Mouse (Mus musculus) liver, adult (tissue): Measurements from ENCODE around the gene Stk39.

Experiments used
- GATA4 ChIP-seq: IDR thresholded peaks from 2 replicates; pipeline ENCODE4 v1.6.1; 2014; ENCODE audit warnings: mild to moderate bottlenecking, low read length; ENCODE audit not compliant: insufficient replicate concordance

Gene Stk39

DNA sequence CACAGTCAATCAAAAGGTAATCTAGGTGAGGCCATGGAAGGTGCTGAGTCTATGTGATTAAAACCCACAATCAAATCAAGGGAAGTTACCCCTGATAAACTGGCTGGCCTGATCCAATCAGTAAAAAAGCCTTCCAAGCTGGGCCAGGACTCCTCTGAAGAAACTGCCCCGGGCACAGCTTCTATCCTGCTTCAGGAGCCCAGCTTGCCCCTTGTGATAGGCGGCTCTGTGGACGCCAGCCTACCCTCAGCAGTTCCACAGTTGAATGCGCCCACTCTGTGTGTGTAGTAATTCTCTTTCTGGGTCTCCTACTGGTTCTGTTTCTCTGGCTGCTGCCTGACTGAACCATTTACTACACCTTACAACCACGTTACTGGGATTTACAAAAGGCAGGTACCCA is 150.8 kb downstream of the Stk39 start:
- no peak for TF ChIP-seq GATA4

DNA sequence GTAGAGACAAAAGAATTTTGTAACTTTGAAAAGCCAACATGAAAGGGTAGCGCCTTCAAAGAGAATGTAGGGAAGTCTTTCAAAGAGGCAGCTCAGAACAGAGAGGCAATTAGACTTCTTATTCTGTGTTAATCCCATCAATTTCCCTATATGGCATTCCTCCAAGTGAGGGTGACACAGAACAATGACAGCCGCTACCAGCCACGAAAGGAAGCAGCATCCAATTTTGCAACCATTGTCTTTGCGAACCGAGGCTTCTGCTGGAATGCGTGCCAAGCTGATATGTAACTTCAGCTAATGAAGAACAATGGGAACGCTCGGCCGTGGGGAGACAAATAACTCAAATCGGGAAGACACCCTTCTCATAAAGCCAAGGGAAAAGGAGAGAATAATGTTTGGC is 151.4 kb downstream of the Stk39 start:
- TF ChIP-seq GATA4: no peak

DNA sequence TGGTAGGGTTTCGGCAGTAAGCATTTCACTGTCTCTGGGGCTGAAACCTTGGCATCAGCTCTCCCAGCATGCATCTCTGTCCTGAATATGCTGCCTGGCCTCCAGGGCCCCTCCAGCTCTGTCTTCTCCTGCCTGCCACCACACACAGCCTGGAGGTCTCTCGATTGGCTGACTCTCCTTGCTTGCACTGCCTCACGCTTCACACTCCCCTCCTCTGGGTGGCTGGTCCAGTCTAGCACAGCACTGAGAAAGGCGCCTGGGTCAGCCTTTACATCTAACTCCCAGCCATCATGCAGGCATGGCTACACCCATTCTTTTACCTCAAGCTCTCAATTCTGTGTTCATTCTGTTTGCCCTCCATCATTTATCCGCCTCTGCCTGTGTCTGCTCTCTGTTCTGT is 153.6 kb downstream of the Stk39 start:
- no peak for TF ChIP-seq GATA4

DNA sequence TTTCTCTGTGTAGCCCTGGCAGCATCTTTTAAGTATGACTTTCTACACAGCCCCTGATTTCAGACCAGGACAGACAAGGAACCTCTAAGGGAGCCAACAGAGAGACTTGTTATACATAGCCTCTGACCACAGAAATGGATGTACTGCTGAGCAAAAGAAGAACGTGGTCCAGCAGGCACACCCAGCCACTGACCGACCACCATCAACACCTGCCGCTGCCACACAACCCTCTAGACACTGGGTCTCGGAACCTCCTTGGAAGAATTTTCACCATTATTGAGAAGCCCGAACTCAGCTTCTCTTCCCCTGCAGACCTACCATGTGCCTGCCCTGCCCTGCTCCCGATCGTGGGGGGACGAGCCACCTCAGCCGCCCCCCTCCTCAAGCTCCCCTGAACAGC is 154.2 kb downstream of the Stk39 start:
- TF ChIP-seq GATA4: no peak

DNA sequence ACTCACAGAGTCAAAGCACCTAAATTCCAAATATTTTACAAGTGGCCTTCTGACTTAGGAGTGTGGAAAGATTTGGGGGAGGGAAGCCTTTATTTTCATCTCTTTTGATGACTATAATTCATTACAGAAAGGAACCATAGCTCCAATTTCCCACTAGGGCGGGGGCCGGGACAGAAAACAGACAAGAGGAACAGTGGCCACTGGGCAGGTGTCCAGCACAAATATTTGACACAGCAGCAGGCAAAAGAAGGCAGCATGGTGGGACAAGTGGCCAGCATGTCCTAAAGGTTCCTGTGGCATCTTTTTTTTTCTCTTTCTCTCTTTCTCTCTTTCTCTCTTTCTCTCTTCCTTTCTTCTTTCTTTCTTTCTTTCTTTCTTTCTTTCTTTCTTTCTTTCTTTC is 154.6 kb downstream of the Stk39 start:
- TF ChIP-seq GATA4: no peak

DNA sequence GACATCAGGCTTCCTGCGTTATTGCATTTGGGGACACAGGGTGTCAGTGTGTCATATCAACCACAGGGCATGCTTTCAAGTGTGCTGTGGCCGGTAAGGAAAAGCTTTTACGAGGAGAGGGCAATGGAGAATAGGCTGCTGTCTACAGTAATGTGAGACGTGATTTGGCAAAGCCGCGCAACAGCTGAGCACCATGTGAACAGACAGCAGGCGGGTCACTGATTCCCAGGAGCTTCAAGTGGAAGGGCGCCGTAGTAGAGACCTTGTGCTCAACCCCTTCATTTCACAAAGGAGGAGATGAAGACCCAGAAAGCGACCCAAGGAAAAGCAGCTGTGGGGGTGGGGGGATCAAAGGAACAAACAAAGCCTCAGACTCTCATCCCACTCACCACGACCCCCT is 156.8 kb downstream of the Stk39 start:
- no peak for TF ChIP-seq GATA4

DNA sequence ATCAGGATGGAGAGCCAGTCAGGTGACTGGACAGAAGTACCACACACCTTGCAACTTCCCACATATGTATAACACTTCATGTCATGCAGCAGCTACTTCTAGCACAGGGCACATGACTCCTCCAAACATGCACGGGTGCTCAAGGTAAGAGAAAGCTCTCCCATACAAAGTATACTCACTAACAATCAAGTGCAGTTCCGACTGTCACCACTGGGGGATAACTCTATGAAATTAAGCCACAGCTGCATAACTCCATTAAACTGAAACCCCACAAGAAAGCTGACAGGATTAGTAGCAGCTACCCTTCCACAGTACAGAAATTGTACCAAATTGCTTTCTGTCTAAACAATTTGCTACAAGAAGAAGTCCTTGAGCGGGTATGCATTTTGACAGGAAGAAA is 161.9 kb downstream of the Stk39 start:
- TF ChIP-seq GATA4: no peak

DNA sequence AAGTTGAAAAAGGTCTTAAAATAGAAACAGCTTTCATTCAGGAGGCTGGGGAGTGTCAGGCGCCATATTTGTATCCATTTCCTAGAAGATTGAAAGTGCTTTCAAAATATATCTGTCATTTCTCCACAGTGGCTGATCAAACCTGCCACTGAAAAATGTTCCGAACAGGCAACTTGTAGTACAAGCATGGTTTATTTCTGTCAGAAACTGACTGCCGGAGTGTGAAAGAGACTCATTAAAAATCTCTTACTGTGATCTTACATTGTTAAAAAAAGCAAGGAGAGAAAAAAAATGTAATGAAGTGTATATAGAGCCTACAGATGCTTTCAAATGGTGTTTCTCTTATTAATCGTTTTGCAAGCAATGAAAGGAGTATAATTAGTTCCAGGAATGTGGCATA is 165.5 kb downstream of the Stk39 start:
- no peak for TF ChIP-seq GATA4

DNA sequence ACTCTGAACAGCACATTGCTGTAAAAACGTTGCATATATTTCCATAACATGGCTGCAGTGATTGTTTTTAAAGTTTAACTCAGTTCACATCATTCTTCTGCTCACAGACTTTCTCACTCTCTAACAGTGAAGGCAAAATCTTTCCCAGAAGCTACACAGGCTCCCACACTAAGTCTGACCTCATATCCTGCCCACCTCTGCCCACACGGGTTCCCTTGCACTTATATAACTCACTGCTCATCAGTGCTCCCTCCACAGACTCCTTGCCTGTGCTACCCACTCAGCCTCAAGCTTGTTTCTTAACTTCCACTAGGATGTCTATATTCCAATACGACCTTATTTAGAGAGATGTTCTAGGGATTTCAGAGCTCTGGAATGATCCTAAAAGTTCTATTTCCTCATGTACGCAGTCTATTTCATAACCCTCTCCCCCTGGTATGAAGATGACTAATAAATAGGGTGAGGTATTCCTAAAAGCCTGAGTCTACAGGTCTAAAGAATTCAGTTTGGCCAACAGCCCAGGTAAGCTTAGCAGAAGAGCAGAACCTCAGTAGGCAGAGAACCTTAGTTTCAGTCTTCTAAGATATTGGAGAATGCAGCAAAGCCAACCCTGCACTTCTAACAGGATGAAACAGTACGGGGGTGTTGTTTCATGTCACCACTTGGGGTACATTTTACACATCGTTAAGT is 167.2 kb downstream of the Stk39 start:
- no peak for TF ChIP-seq GATA4

DNA sequence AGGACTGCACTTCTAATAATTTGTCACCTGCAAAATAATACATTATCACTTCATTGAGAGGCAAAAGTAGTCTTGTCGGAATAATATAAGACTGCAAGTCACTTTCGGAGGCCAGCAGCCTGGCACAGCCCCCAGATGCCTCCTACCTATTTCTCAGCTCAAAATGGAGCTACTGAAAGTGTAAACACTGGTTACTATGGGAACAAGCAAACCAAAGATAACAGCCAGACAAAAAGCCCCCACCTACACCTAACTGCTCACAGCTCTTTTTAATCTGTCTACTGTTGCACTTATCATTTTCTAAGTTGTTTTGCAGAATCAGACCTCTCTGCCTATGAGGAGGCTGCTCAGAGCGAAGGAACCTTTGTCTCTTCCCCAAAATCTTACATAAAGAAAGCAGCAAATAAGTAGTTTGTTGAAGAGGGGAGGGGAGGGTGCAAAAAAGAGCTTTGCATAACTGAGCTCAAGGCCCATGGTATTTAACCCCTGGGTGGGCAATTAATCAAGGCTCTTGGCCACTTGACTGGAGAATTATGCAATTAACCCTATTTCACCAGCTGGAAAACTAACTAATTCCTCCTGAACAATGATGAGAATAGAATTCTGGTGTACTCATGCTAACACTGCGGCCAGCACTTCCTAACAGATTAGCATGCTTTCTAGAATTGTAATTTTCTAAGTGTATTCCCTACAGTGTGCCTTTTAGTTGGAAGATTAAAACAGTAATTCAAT is 170.1 kb downstream of the Stk39 start:
- TF ChIP-seq GATA4: no peak

DNA sequence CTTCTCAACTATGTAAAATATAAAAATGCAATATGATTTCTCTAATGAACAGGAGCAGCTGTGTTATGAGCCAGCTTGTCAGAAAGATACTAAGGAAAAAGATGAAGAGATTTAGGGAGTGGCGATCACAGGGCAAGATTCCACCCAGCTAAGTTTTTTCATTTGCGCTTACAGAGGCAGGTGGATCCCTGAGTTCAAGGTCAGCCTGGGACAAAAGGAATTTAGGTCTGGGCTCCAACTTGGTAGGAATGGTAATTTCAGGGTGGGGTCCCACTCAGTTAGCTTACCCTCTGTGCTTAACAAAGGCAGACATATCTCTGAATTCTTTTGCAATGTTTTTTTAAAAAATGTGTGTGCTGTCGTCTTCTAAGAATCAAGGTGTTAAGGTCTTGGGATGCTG is 173.7 kb downstream of the Stk39 start:
- TF ChIP-seq GATA4: no peak

DNA sequence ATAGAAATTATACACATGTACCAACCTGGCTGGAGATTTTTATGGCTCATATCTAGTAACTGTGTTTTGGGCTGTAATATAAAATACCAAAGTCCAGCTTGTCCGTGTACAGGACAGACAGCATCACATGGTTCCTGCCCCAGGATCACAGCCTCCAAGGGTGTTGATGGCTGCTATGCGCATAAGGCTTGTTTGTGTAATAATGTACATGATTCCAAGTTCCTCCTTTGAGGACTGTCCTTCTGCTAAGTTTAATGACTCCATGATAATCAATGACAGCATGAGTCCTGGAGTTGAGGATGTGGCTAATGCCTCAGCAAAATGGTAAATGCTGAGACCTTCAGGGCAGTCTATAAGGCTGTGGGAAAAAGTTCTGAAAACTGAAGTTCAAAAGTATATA is 174.1 kb downstream of the Stk39 start:
- TF ChIP-seq GATA4: no peak

DNA sequence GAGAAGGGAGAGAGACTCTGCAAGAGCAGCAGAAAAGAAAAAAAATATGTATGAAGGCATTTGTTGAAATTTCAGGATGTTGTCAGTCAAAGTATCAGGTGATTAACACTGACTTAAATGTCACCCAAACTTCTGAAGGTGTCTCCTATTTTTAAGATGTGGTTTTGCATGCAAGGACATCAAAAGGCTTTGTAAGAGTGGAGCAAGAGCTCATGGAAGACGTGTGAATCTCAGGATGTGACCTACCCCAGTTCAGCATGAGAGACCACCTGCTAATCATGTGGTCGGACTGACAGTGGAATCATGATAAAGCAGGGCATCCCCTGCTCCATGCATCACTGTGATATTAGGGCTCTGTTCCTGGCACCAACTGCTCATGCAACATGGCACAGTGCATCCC is 175.3 kb downstream of the Stk39 start:
- no peak for TF ChIP-seq GATA4

DNA sequence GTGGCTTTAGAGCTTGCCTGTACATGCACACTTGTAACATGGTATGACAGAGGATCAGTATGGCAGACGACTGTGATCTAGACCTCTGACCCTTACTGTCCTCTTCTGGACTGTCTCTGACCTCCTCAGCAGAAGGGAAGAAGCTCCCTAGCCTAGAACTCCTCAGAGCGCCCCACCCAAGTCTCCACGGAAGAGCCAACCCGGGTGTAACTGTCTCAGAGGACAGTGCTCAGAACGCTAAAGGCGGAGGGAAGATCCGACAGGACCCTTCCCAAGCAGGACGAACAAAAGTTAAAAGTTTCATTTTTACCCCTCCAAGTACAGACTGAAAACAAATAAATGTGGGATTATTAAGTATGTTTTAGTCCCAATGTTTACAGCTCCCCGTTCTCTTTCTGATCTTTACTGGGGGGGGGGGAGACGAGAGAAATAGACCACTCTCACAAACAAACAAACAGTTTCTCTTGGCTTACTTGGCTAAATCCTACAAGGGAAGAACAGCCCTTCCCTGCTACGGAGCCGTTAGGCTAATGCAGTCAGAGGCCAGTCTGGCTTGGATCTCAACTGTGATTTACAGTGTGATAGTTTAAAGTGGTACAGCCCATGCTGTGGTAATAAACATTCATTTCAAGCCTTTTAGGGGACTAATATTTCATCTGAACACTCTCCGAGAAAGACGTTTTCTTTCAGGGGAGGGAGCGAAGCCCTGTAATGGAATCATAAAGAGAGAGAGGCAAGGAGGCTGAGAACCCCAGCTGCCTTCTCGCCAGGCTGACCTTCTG is 179.3 kb downstream of the Stk39 start:
- TF ChIP-seq GATA4: no peak

DNA sequence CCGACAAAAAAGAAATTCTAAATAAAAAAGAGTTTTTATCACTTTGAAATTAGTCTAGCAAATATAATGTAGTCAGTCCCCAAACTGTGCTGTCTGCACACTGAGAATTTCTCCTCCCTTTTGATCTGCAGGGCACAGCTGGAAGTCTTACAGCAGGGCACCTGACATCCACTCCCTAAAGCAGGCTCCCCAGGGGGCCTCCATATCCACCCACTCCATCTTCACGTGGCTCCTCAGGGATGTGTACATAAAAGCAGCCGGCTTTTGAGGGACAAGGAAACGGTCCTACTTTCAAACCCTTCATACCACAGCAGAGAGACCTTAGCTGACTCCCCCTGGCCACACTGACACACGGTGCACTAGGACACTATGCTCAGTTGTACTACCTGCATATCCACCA is 180.2 kb downstream of the Stk39 start:
- TF ChIP-seq GATA4: no peak

DNA sequence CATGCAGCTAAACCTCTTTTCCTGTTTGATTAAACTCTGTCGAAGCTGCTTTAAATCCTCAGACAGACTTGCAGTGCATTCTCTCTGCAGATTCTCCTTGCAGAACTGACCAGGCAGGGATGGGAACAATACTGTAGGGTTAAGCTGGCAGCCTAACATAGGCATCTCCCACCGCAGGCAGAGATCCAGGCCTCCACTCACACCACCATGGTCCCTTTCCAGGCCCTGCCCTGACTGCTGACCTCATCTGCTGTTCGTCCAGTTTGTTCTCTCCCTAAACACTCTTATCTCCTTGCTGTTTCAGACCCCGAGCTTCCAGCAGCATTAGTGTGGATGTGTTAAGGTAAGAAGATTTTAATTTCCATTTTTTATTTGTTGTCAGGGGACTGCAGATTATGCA is 182.1 kb downstream of the Stk39 start:
- no peak for TF ChIP-seq GATA4
